Mouse (Mus musculus) small intestine, adult 10 weeks (tissue): ENCODE data around the gene Dspp. TPM values are rescaled to one million over a fixed set of nuclear protein-coding genes. Genes with fewer than 3 reads are reported as not detected.

Experiments used
- polyA plus RNA-seq: library from polyadenylated mRNA; stranded (reverse); fragments of 350-450 nt; fragmentation: Illumina TruSeq; extraction: RNeasy Lipid Tissue Mini Kit (QIAGEN cat#74804); gene quantifications from one replicate; pipeline ENCODE4 v1.2.3, GENCODE M21; 2014; ENCODE audit warnings: low replicate concordance

Dspp gene
- polyA plus RNA-seq: not detected

GRCm38 (mm10) chr5:104170412-104170811 lies at the start of gene Dspp:
Gene Dspp, plus strand, starts transcription at chr5:104170712.

GRCm38 (mm10) chr5:104202351-104202750 lies 31.8 kb downstream of the Dspp start, which contains the start of gene Dmp1:
Gene Dmp1, plus strand, starts transcription at chr5:104202613.

Other genes starting within 250 kb of the Dspp start
- gene Hsd17b13, start 193.3 kb upstream of the Dspp start, polyA plus RNA-seq: 137 TPM
- gene Hsd17b11, start 148.8 kb upstream of the Dspp start, polyA plus RNA-seq: 536 TPM
- gene Nudt9, start 124.4 kb upstream of the Dspp start, polyA plus RNA-seq: 8.6 TPM
- gene Gm17660, start 93.1 kb upstream of the Dspp start, polyA plus RNA-seq: not detected
- 116 TPM for gene Sparcl1, start 57.0 kb upstream of the Dspp start, polyA plus RNA-seq
- gene Dmp1, start 31.9 kb downstream of the Dspp start, polyA plus RNA-seq: 0.15 TPM
- gene Ibsp, start 128.5 kb downstream of the Dspp start, polyA plus RNA-seq: 0.85 TPM
- not detected for gene Mepe, start 154.6 kb downstream of the Dspp start, polyA plus RNA-seq